In the genomic region with DNA sequence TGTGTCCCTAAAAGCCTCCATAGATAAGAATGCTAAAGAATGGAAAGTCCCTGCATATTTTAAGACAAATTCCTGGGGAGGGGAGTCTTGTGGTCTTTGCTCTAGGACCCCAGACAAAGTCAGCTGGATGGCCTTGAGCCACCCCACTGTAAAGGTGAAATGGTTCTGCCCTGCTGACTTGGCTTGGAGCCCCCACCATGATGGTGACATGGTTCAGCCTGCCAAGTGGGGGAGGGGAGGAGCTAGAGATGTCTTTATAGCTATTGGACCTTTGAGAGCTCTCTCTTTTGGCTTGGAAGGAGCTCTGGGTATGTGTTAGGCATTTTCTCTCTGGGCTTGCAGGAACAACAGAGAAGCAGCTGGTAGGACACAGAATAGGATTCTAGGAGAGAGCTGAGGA, we compare ENCODE assay signal across 17 mouse cellular contexts. TPM values are rescaled to one million over a fixed set of nuclear protein-coding genes. Genes with fewer than 3 reads are reported as not detected.
DNase-seq lines count a peak whose midpoint lies in the region; ATAC-seq lines count a peak whose summit lies in the region.
"Had no signal": no experiment of that assay in that cellular context is flagged by ENCODE, and none has a peak within 500 bp of the region (broad histone marks: within the 10 kb centered on the region; RNA-seq: fewer than 3 reads in every experiment).

No protein-coding gene starts in this region.

- H3K9ac ChIP-seq in heart, embryonic 11.5 days (ENCODE audit: low read depth, low read length) = no peak overlapping the region
- H3K9ac ChIP-seq in liver, embryonic 11.5 days (ENCODE audit: low read depth, low read length) = no peak overlapping the region
- H3K9ac ChIP-seq: embryonic facial prominence, embryonic 13.5 days; heart, embryonic 15.5 days; limb, embryonic 13.5 days; midbrain, embryonic 12.5 days had no signal

- H3K36me3 ChIP-seq in heart, embryonic 11.5 days (ENCODE audit: control insufficient read depth, insufficient read depth, low read length) = no peaks in the 10 kb centered on the region
- H3K36me3 ChIP-seq in liver, embryonic 11.5 days (ENCODE audit: control insufficient read depth, insufficient read depth, low read length) = no peaks in the 10 kb centered on the region
- H3K36me3 ChIP-seq: embryonic facial prominence, embryonic 13.5 days; heart, embryonic 15.5 days; limb, embryonic 13.5 days; midbrain, embryonic 12.5 days had no signal

- intact Hi-C loops in heart, postnatal 10 days (cut with DNase I) = no loop called here
- intact Hi-C loops in left cerebral cortex, postnatal 4 days (cut with DNase I) = no loop called here
- intact Hi-C loops in left cerebral cortex, postnatal 25 days (cut with DNase I) = no loop called here

- no peaks in the 10 kb centered on the region for H3K4me1 ChIP-seq in heart, embryonic 11.5 days (ENCODE audit: control insufficient read depth, insufficient read depth, low read length)
- peaks cover 3% of the 10 kb centered on the region for H3K4me1 ChIP-seq in liver, embryonic 11.5 days (replicated peaks; ENCODE audit: control insufficient read depth, insufficient read depth, low read length)
- H3K4me1 ChIP-seq: embryonic facial prominence, embryonic 13.5 days; midbrain, embryonic 12.5 days had no signal

- H3K27ac ChIP-seq in heart, embryonic 11.5 days (ENCODE audit: low read depth, low read length) = no peak overlapping the region
- H3K27ac ChIP-seq in liver, embryonic 11.5 days (ENCODE audit: low read depth, low read length) = no peak overlapping the region
- H3K27ac ChIP-seq: embryonic facial prominence, embryonic 13.5 days; heart, embryonic 15.5 days; left cerebral cortex, adult 2 months; limb, embryonic 13.5 days; midbrain, embryonic 12.5 days had no signal

- no peak overlapping the region for H3K4me2 ChIP-seq in heart, embryonic 11.5 days
- no peak overlapping the region for H3K4me2 ChIP-seq in liver, embryonic 11.5 days
- H3K4me2 ChIP-seq: embryonic facial prominence, embryonic 13.5 days; heart, embryonic 15.5 days; limb, embryonic 13.5 days; midbrain, embryonic 12.5 days had no signal

- peak; percentile 75 to 77 for DNase-seq in heart, postnatal 10 days
- peak; percentile 54 for DNase-seq in left cerebral cortex, postnatal 4 days
- DNase-seq in left cerebral cortex, postnatal 25 days (ENCODE audit: low spot score in 2 of 2) = no peak
- peak; percentile 26 for DNase-seq in NIH3T3 (ENCODE audit: low read depth)
- no peak for DNase-seq in liver, embryonic 11.5 days (ENCODE audit: low spot score)
- DNase-seq in spleen, postnatal 10 days (ENCODE audit: low spot score in 2 of 2) = no peak
- DNase-seq: gastrocnemius, postnatal 10 days; right cerebral cortex, postnatal 14 days; thymus, postnatal 4 days had no signal

- no peaks in the 10 kb centered on the region for H3K27me3 ChIP-seq in heart, embryonic 11.5 days (ENCODE audit: control insufficient read depth, insufficient read depth, low read length)
- H3K27me3 ChIP-seq in liver, embryonic 11.5 days (replicated peaks; ENCODE audit: control insufficient read depth, insufficient read depth, low read length) = no peaks in the 10 kb centered on the region
- H3K27me3 ChIP-seq: embryonic facial prominence, embryonic 13.5 days; heart, embryonic 15.5 days; limb, embryonic 13.5 days; midbrain, embryonic 12.5 days had no signal

- H3K4me3 ChIP-seq in heart, embryonic 11.5 days (ENCODE audit: low read depth, low read length) = no peak overlapping the region
- H3K4me3 ChIP-seq in liver, embryonic 11.5 days (ENCODE audit: low read depth, low read length) = no peak overlapping the region
- H3K4me3 ChIP-seq: embryonic facial prominence, embryonic 13.5 days; heart, embryonic 15.5 days; left cerebral cortex, adult 2 months; limb, embryonic 13.5 days; midbrain, embryonic 12.5 days had no signal

- ATAC-seq in heart, embryonic 11.5 days (replicated peaks; ENCODE audit: insufficient number of reproducible peaks, low FRiP score, low TSS enrichment) = no peak
- peak; percentile 49 for ATAC-seq in megakaryocyte-erythroid progenitor cell, adult 5-6 weeks (replicated peaks; ENCODE audit: low FRiP score, low TSS enrichment, poor library complexity, severe bottlenecking)
- ATAC-seq in liver, embryonic 11.5 days (replicated peaks; ENCODE audit: low FRiP score) = no peak; the same call in 1 of the 2 replicates
- ATAC-seq: CD4-positive, CD25-positive, alpha-beta regulatory T cell, adult 4 months had no signal

- no peaks in the 10 kb centered on the region; the same call in 1 of the 2 replicates for H3K9me3 ChIP-seq in heart, embryonic 11.5 days (replicated peaks; ENCODE audit: control insufficient read depth, low read length)
- no peaks in the 10 kb centered on the region; the same call in 1 of the 2 replicates for H3K9me3 ChIP-seq in liver, embryonic 11.5 days (ENCODE audit: control insufficient read depth, low read length)
- H3K9me3 ChIP-seq: heart, embryonic 15.5 days; limb, embryonic 13.5 days had no signal

RNA-seq across cellular contexts. Expression of gene Dyrk1a, which starts 17.9 kb away (rescaled TPM):
- 10 to 100 TPM; 86.2 to 99.2 TPM for total RNA-seq in heart, postnatal 10 days (2021)
- 9.0 and 11.6 TPM in 2 replicates for polyA plus RNA-seq in heart, embryonic 11.5 days (2014; fragmentation: Nextera tagmentation; extraction: Ambion mirVana)
- total RNA-seq in left cerebral cortex, postnatal 4 days (2021) = 100 to 1,000 TPM; 121 to 124 TPM
- total RNA-seq in left cerebral cortex, postnatal 25 days (2021) = 10 to 100 TPM; 88.1 to 92.8 TPM
- 39.5 and 43.9 TPM in 2 replicates for total RNA-seq in megakaryocyte-erythroid progenitor cell, adult 5-6 weeks (2014; fragmentation: Nextera tagmentation)
- 59.8 and 62.4 TPM in 2 replicates for total RNA-seq in megakaryocyte-erythroid progenitor cell, adult 5-6 weeks (2017)
- polyA plus RNA-seq in liver, embryonic 11.5 days (2014; fragmentation: Nextera tagmentation; extraction: Ambion mirVana) = 9.0 TPM in 2 replicates

RNA-seq across cellular contexts. Expression of gene Vps26c, which starts 25.3 kb away (rescaled TPM):
- total RNA-seq in heart, postnatal 10 days (2021) = 10 to 100 TPM; 28.2 to 30.9 TPM
- polyA plus RNA-seq in heart, embryonic 11.5 days (2014; fragmentation: Nextera tagmentation; extraction: Ambion mirVana) = 47.4 and 54.6 TPM in 2 replicates
- 10 to 100 TPM; 43.8 to 50.6 TPM for total RNA-seq in left cerebral cortex, postnatal 4 days (2021)
- total RNA-seq in left cerebral cortex, postnatal 25 days (2021) = 10 to 100 TPM; 29.4 to 33.7 TPM
- 23.1 and 29.9 TPM in 2 replicates for total RNA-seq in megakaryocyte-erythroid progenitor cell, adult 5-6 weeks (2014; fragmentation: Nextera tagmentation)
- 15.1 and 35.5 TPM in 2 replicates for total RNA-seq in megakaryocyte-erythroid progenitor cell, adult 5-6 weeks (2017)
- 37.3 and 39.3 TPM in 2 replicates for polyA plus RNA-seq in liver, embryonic 11.5 days (2014; fragmentation: Nextera tagmentation; extraction: Ambion mirVana)

Comparison
In these comparisons a context has a peak if more than half of its experiments do, and no peak if none do; other contexts are left out.
1. DNase-seq: peak in heart, postnatal 10 days (2 of 2), left cerebral cortex, postnatal 4 days (single experiment) and NIH3T3 (single experiment); none in left cerebral cortex, postnatal 25 days (0 of 2), liver, embryonic 11.5 days (single experiment) and spleen, postnatal 10 days (0 of 2).